Mouse (Mus musculus) v-Abl transformed pro-B cells (cell line): ENCODE data around the gene Slc22a23.

Experiments used
- in situ Hi-C, 2 experiments: fragments of 400-800 bp; cut with MboI; formaldehyde crosslinking; loops; one replicate each; pipeline ENCODE4 v1.15.1; 2025; ENCODE audit not compliant: unreplicated experiment in 2 of 2

Gene Slc22a23

GRCm38 (mm10) chr13:34242211-34242610 is 102.8 kb downstream of the Slc22a23 start:
- in situ Hi-C loops: no loop called here

GRCm38 (mm10) chr13:34240087-34240428 is 104.9 kb downstream of the Slc22a23 start:
- in situ Hi-C loops: no loop called here

DNA sequence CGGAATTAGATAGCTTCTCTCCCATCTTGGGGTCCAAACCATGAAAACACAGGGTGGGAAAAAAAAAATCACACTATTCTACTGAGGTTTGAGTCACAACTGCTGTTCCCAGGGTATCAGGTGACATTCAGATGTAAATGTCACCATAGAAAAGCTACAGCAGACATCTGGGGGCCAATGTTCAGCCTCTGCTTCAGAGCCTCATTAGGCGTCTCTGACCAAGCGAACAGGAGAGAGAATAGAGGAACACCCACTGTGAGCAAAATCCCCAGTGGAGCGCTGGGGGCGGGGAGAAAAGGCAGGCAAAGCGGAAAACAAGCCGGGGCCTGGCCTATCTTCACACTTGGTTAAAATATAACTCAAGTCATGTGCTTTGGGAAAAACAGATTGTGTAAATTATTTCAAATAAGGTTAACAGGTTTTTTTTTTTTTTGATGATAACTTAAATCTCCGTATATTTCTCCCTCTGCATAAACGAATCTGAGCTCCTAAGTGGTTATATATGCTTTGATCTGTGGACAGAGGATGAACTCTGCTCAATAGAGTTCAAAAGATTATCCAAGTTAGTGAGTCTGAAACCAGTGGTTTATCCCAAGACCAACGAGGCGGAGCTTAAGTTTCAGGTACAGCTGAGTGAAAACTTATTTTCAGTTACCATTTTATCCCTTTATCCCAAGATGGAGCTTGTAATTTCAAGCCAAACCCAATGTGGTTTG is 105.5 kb downstream of the Slc22a23 start:
- in situ Hi-C loops: no loop called here

DNA sequence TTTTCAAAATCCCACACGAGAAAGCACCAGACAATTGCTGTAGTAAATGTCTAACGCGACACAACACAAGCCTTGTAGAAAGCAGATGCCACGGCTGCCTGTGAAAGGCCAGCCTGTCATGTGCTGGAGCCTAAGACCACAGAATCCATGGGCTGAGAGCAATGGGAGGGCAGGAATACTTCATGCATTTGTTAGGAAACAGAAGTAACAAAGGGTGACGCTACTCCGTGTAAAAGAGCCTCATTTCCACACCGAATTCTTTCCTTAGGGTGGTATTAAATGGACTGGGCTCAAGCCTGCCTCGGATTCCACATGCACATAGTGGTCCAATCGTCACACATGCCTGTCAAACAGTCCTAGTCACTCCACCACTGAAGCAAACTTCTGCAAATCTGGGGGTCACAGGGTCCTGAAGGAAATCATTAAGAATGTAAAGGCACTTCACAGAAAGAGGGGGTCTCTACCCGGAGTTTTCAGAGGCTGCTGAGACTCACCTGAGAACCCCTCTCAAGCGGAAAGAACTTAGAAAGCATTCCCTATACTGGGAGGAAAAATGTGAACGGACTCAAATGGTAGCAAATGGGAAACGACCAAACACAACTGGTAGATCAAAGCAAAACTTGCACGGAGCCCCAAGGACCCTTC is 106.2 kb downstream of the Slc22a23 start:
- in situ Hi-C loops: no loop called here

- in situ Hi-C loops: no loop called here
These were observed 109.9 kb downstream of the Slc22a23 start for GRCm38 (mm10) chr13:34235056-34235455.

GRCm38 (mm10) chr13:34234439-34234838 is 110.5 kb downstream of the Slc22a23 start:
- in situ Hi-C loops: no loop called here

DNA sequence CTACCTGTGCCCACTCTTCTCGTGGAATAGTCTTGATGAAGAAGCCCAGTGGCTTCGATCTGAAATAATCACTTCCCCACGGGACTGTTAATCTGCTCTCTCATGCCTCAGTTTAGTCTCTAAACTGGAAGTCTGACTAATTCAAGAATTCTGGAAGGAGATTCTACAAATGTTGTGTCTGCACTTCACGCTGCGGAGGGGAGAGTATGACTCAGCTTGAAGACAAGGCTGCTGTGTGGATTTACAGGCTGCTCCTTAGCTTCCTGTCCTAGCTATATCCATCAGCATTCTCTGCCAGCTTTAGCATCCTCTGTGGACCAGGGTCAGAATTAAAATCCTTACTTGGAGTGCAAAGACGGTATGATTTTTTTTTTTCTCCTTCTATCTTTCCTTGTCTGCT is 112.0 kb downstream of the Slc22a23 start:
- in situ Hi-C loops: no loop called here

DNA sequence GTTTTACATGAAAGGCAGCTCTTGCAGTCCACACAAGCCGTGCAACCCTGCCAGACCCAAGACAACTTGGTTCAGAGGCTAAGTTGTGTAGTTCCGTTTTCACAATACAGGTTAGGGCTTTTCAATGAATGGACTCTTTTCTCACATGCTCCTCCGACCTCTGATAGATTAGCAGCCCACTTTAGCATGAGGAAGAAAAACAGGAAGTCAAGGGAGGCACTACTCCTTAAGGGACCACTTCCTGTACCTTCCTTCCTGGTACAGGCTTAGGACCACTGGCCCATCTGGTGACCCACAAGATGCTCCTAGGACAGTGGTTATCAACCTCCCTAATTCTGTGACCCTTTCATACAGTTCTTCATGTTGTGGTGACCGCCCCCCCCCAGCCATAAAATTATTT is 116.1 kb downstream of the Slc22a23 start:
- in situ Hi-C loops: no loop called here

DNA sequence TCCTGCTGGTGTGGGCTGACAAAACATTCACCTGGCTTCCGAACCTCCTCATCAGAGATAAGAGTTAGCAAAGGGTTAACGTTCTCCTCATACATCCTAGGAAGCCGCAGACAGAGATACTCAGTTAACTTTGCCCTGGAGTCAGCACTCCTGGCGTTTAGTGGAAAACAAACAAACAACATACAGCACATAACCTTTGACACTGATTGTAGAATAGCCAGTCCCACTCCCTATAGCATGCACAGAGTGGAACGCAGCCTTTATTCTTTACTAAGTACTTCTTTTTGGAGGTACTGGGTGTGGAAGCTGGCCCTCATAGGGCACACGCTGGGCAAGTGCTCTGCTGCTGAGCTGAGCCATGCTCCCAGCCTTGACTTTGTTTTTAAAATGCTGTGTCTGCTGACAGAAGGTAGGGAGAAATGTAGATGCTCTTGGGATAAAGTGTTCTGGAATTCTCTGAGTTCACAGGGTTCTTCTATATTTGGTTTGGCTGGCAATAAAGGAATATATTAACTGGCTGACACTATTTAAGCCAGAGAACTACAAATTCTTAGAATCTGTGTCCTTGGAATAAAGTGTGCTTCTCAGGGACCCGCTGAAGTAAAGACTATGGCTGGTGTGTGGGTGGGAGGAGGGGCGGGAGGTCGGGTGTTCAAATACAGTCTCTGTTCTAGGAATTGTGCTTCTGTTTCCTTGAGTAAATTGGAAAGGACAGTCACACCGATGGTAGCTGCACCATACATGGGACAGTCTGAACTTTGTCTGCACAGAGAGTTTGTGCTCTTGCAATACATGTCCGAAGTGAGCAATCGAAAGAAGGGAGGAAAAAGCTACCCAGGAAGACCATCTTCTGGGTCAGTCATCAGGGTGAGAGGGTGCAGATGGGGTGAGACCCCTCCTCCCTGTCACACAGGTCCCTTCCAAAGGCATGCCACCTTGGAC is 117.0 kb downstream of the Slc22a23 start:
- in situ Hi-C loops: no loop called here

GRCm38 (mm10) chr13:34226940-34227339 is 118.0 kb downstream of the Slc22a23 start:
- in situ Hi-C loops: no loop called here

GRCm38 (mm10) chr13:34222985-34223384 is 122.0 kb downstream of the Slc22a23 start:
- in situ Hi-C loops: no loop called here

GRCm38 (mm10) chr13:34219728-34220127 is 125.3 kb downstream of the Slc22a23 start:
- in situ Hi-C loops: no loop called here

- in situ Hi-C loops: no loop called here
These were observed 126.2 kb downstream of the Slc22a23 start for GRCm38 (mm10) chr13:34218776-34219175.

- in situ Hi-C loops: no loop called here
These were observed 130.1 kb downstream of the Slc22a23 start for GRCm38 (mm10) chr13:34214855-34215254.

GRCm38 (mm10) chr13:34212735-34213212 is 132.2 kb downstream of the Slc22a23 start:
- in situ Hi-C loops: no loop called here

DNA sequence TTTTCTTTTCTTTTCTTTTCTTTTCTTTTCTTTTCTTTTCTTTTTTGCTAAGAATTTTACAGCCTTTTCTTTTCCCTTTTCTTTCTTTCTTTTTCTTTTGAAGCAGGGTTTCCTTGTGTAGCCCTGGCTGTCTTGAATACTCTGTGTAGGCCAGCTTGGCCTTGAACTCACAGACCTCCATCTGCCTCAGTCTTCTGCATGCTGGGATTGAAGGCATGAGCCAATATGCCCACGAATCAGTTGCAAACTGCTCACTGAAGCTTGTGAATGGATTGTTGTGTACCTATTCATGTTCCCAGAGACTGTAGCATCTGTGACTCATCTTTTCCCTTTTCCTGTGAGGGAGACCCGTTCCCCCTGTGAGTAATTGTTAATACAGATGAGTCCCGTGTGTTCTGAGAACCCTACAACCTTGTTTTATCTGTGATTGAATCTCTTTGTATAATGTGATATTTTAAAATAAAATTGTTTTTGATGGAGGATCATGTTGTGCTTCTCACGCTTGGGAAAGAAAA is 133.7 kb downstream of the Slc22a23 start:
- in situ Hi-C loops: no loop called here

GRCm38 (mm10) chr13:34207714-34208470 is 137.1 kb downstream of the Slc22a23 start:
- in situ Hi-C loops: no loop called here

GRCm38 (mm10) chr13:34205216-34205615 is 139.8 kb downstream of the Slc22a23 start:
- in situ Hi-C loops: no loop called here

DNA sequence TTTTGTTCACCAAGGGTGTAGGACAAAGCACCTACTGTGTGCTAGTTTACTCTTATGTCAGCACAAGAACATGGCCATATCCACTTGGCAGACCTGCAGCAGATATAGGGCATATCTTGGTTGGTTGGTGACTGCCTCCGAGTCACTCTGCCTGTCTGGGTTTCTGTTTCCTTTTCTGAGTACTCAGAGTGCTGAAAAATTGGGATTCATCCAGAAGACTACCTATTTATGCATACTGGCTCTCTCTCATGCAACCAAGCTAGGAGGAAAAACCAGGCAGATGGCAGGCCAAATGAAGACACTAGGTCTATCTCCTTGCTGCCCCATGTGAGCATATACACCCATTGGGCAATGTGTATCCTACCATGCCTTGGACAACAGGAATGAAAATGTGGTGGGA is 149.3 kb downstream of the Slc22a23 start:
- in situ Hi-C loops: loop anchor here (25.0 kb wide), 4 partner anchors 592 to 1742 kb away; no protein-coding TSS in a partner anchor

- in situ Hi-C loops: loop anchor here (5.0 to 25.0 kb wide), 5 partner anchors 439 to 1744 kb away; no protein-coding TSS in a partner anchor
These were observed 151.6 kb downstream of the Slc22a23 start for GRCm38 (mm10) chr13:34193384-34193783.
